Mouse (Mus musculus): Measurements from ENCODE around the gene 1810010H24Rik.
A peak's percentile ranks its signal among the peaks of the same experiment; 100 is the strongest.
"Not testable (repeated sequence)": the region's sequence is repeated elsewhere in the genome, so short reads cannot be mapped to it uniquely, and the experiment has no call there.

The 1810010H24Rik gene

DNA sequence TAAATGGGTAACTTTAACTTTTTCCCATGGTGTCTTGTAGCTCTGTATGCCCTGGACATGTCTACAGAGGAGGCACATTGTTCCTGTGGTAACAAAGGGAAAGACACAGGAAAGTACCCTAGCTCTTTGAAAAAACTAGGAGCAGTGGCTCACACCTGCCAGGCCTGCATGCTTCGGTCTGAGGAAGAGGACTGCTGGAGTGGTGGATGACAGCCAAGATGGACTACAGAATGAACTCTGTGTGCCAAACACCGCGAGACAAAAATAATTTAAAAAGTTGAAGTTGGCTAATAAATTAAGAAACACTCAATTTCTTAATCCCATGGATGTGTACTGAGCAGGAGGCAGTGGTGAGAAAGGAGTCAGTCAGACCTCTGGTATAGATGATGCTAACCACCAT, 15.9 kb downstream of the 1810010H24Rik start:
- no peak for DNase-seq (ENCODE audit: low spot score)

DNA sequence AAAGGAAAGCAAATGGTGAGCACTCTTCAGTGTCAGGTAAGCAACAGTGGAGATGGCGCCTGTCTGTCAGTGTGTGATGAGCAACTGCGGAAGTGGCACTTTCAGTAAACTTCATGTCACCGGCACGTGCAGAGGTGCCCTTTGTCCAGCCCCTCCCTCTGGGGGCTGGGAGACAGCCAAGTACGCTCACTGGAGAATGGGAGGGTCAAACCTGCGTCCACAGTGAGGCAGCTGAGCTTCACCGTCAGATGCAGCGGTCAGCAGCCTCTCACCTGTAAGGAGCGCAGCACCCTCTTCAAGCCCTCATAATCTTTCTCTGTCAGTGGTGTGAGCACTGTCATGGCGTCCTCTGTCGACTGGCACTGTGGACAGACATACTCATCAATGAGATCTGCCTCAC, 17.9 kb downstream of the 1810010H24Rik start:
- DNase-seq (ENCODE audit: low spot score) = no peak

GRCm38 (mm10) chr11:107044321-107044720, 18.8 kb downstream of the 1810010H24Rik start:
- DNase-seq (ENCODE audit: low spot score) = peak; percentile 84

DNA sequence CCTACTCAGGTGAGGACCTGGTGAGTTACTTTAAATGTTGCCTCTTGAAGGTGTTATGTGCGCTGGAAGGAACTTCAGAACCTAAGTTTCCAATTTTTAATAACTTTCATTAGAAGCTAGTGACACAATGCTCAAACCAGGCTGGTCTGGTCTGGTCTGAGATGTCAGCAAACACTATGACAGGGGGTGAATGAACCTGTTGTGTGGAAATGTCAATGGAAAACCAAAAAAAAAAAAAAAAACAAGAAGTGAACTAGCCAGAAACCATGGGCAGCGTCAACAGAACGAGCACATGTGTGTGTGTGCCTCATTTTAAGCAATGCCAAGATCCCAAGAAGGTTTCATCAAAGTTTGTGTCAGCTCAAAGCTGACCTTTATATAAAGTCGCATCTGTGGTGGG, 20.1 kb downstream of the 1810010H24Rik start:
- no peak for DNase-seq (ENCODE audit: low spot score)

- no peak for DNase-seq (ENCODE audit: low spot score)
Measured at GRCm38 (mm10) chr11:107046766-107047620, 21.5 kb downstream of the 1810010H24Rik start.

- no peak for DNase-seq (ENCODE audit: low spot score)
Measured at GRCm38 (mm10) chr11:107054870-107055269, 29.4 kb downstream of the 1810010H24Rik start.

DNA sequence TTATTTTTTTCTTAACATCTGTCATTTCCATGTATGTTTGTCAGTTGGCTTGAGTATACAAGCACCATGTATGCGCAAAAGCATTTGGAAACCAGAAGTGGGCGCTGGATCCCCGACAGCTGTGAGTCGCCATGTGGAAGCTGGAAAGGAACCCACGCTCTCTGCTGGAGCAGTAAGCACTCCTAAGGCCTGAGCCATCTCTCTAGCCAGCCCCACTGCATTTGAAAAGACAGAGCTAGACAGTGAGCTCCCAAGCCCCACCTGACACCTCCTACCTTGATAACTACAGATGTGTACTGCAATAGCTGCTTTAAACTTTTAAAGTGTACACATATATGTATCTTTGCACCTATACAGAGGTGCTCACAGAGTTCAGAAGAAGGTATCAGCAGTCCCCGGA, 31.9 kb downstream of the 1810010H24Rik start:
- no peak for DNase-seq (ENCODE audit: low spot score)

DNA sequence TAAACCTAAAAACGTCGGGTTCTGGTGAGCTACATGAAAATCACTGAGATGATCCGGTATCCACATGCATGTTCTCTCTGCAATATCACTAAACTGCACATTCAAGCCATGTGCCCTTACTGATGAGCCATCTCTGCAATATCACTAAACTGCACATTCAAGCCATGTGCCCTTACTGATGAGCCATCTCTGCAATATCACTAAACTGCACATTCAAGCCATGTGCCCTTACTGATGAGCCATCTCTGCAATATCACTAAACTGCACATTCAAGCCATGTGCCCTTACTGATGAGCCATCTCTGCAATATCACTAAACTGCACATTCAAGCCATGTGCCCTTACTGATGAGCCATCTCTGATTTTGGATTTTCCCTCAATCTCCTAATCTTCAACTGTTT, 34.2 kb downstream of the 1810010H24Rik start:
- DNase-seq (ENCODE audit: low spot score) = not testable (repeated sequence)

DNA sequence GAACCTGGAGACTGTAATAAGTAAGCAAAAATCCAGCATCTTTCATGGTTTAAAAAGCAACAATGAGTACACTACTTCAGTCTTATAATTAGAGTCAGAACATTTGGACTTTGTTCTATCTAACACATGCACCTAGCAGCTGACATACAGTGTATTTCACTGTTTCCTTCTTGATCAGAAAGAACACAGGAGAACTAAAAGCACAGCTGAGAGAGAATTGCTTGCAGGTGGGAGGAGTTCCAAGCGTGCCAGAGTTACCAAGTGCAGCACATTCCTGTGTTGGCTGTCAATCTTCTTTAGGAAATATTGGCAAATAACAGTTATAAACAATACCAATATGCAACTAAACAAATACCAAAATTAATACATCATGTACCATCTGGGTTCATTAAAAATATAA, 35.5 kb downstream of the 1810010H24Rik start:
- no peak for DNase-seq (ENCODE audit: low spot score)

- no peak for DNase-seq (ENCODE audit: low spot score)
Measured at GRCm38 (mm10) chr11:107063067-107063466, 37.6 kb downstream of the 1810010H24Rik start.

GRCm38 (mm10) chr11:107064590-107064989, 39.1 kb downstream of the 1810010H24Rik start:
- DNase-seq (ENCODE audit: low spot score) = no peak

- DNase-seq (ENCODE audit: low spot score) = no peak
Measured at GRCm38 (mm10) chr11:107065216-107065785, 39.8 kb downstream of the 1810010H24Rik start.

All from embryo, embryonic 10.5 days (tissue).